Mouse (Mus musculus) CH12.LX (cell line): ENCODE results near the gene Dnajc11. TPM values are rescaled to one million over a fixed set of nuclear protein-coding genes. Genes with fewer than 3 reads are reported as not detected.
A peak's percentile ranks its signal among the peaks of the same experiment; 100 is the strongest.

ENCODE experiments used
- DNase-seq: peaks from one replicate; pipeline ENCODE4 v3.0.0-alpha.2; 2013; ENCODE audit errors: extremely low read depth
- H3K27ac ChIP-seq: 2 replicates; pipeline ENCODE4 v1.5.1; 2012; ENCODE audit warnings: low read depth, mild to moderate bottlenecking, control low read depth, moderate library complexity; ENCODE audit not compliant: insufficient read depth
- H3K27me3 ChIP-seq: replicated peaks from 2 replicates; pipeline ENCODE3; 2012; ENCODE audit warnings: inconsistent platforms
- H3K36me3 ChIP-seq, 2 experiments: replicated peaks in 1 of 2; 2 replicates each; pipeline versions ENCODE3 to v1.6.1; 2012; ENCODE audit warnings: inconsistent platforms in 1 of 2, low read length in 1 of 2, mild to moderate bottlenecking in 1 of 2, mixed read lengths in 1 of 2, moderate library complexity in 1 of 2; ENCODE audit not compliant: control insufficient read depth in 1 of 2, insufficient read depth in 1 of 2
- H3K4me1 ChIP-seq, 2 experiments: 2 replicates each; pipeline ENCODE4 v1.6.1; 2012; ENCODE audit warnings: inconsistent platforms in 1 of 2, moderate library complexity in 1 of 2; ENCODE audit not compliant: insufficient read depth in 2 of 2, control insufficient read depth in 1 of 2
- H3K4me2 ChIP-seq: 2 replicates; pipeline ENCODE4 v1.6.1; 2012; ENCODE audit warnings: low read depth, mild to moderate bottlenecking, control low read depth; ENCODE audit not compliant: poor library complexity, insufficient read depth, severe bottlenecking
- H3K4me3 ChIP-seq, 3 experiments: fragments of 150-350 bp in 1 of 3; sonication (generic) in 1 of 3; replicated peaks in 1 of 3; 2 replicates each; pipeline versions ENCODE3 to v1.5.1; 2011 to 2012; ENCODE audit warnings: low read depth in 2 of 3, low read length in 2 of 3, mild to moderate bottlenecking in 2 of 3, moderate library complexity in 2 of 3, control low read depth in 1 of 3, improper control_type of control experiment in 1 of 3, inconsistent platforms in 1 of 3, mixed read lengths in 1 of 3; ENCODE audit not compliant: poor library complexity in 1 of 3
- H3K79me2 ChIP-seq: replicated peaks from 2 replicates; pipeline ENCODE4 v1.6.1; 2012; ENCODE audit warnings: mild to moderate bottlenecking, moderate library complexity; ENCODE audit not compliant: control insufficient read depth, poor library complexity, insufficient read depth, severe bottlenecking; ENCODE audit errors: extremely low read depth
- H3K9ac ChIP-seq: 2 replicates; pipeline ENCODE4 v1.6.1; 2012; ENCODE audit warnings: low read depth, mild to moderate bottlenecking, control low read depth, moderate library complexity; ENCODE audit not compliant: insufficient read depth
- H3K9me3 ChIP-seq: replicated peaks from 2 replicates; pipeline ENCODE3; 2012; ENCODE audit warnings: low read length, inconsistent platforms, mixed read lengths
- BHLHE40 ChIP-seq: IDR thresholded peaks from 2 replicates; pipeline ENCODE4 v1.6.1; 2011; ENCODE audit warnings: mild to moderate bottlenecking, low read depth, low read length, improper control_type of control experiment
- CHD2 ChIP-seq: IDR thresholded peaks from 2 replicates; pipeline ENCODE4 v1.6.1; 2011; ENCODE audit warnings: low read length, improper control_type of control experiment
- CTCF ChIP-seq, 2 experiments: IDR thresholded peaks in 1 of 2; conservative IDR thresholded peaks in 1 of 2; 2 replicates each; pipeline ENCODE4 v1.5.1; 2011 to 2012; ENCODE audit warnings: low read depth in 2 of 2, low read length in 2 of 2, improper control_type of control experiment in 1 of 2, inconsistent platforms in 1 of 2, mild to moderate bottlenecking in 1 of 2, moderate library complexity in 1 of 2
- E2F4 ChIP-seq: IDR thresholded peaks from 2 replicates; pipeline ENCODE4 v1.6.1; 2011; ENCODE audit warnings: low read depth, low read length, improper control_type of control experiment; ENCODE audit not compliant: insufficient replicate concordance
- ELF1 ChIP-seq: IDR thresholded peaks from 2 replicates; pipeline ENCODE4 v1.6.1; 2014; ENCODE audit warnings: low read depth, mild to moderate bottlenecking, inconsistent platforms, low read length, improper control_type of control experiment
- EP300 ChIP-seq: IDR thresholded peaks from 2 replicates; pipeline ENCODE4 v1.6.1; 2011; ENCODE audit warnings: low read length, improper control_type of control experiment
- ETS1 ChIP-seq: conservative IDR thresholded peaks from 2 replicates; pipeline ENCODE4 v1.6.1; 2012; ENCODE audit warnings: low read depth, mild to moderate bottlenecking, inconsistent platforms, low read length, improper control_type of control experiment, moderate library complexity
- GABPA ChIP-seq: IDR thresholded peaks from 2 replicates; pipeline ENCODE4 v1.6.1; 2012; ENCODE audit warnings: low read depth, low read length, improper control_type of control experiment, inconsistent platforms; ENCODE audit not compliant: insufficient replicate concordance
- HCFC1 ChIP-seq: IDR thresholded peaks from 2 replicates; pipeline ENCODE4 v1.6.1; 2012; ENCODE audit warnings: low read depth, mild to moderate bottlenecking, inconsistent platforms, low read length, improper control_type of control experiment
- IRF4 ChIP-seq: IDR thresholded peaks from 2 replicates; pipeline ENCODE4 v1.6.1; 2014; ENCODE audit warnings: low read depth, mild to moderate bottlenecking, inconsistent platforms, low read length, improper control_type of control experiment
- JUN ChIP-seq: IDR thresholded peaks from 2 replicates; pipeline ENCODE4 v1.6.1; 2011; ENCODE audit warnings: low read depth, mild to moderate bottlenecking, low read length, improper control_type of control experiment, moderate library complexity; ENCODE audit not compliant: insufficient read depth
- JUND ChIP-seq: conservative IDR thresholded peaks from 2 replicates; pipeline ENCODE4 v1.6.1; 2011; ENCODE audit warnings: low read depth, low read length, improper control_type of control experiment
- KAT2A ChIP-seq: IDR thresholded peaks from 2 replicates; pipeline ENCODE4 v1.6.1; 2012; ENCODE audit warnings: low read length, improper control_type of control experiment, inconsistent platforms; ENCODE audit not compliant: insufficient replicate concordance
- MAFK ChIP-seq: IDR thresholded peaks from 2 replicates; pipeline ENCODE4 v1.6.1; 2011; ENCODE audit warnings: low read length, improper control_type of control experiment; ENCODE audit not compliant: insufficient replicate concordance
- MAX ChIP-seq: IDR thresholded peaks from 2 replicates; pipeline ENCODE4 v1.6.1; 2011; ENCODE audit warnings: low read length, improper control_type of control experiment
- MAZ ChIP-seq: IDR thresholded peaks from 2 replicates; pipeline ENCODE4 v1.6.1; 2012; ENCODE audit warnings: low read depth, mild to moderate bottlenecking, inconsistent platforms, low read length, improper control_type of control experiment, moderate library complexity
- MYC ChIP-seq: IDR thresholded peaks from 2 replicates; pipeline ENCODE4 v1.6.1; 2011; ENCODE audit warnings: low read depth, mild to moderate bottlenecking, improper control_type of control experiment, low read length
- NELFE ChIP-seq: IDR thresholded peaks from 2 replicates; pipeline ENCODE4 v1.6.1; 2011; ENCODE audit warnings: low read depth, low read length, improper control_type of control experiment
- NRF1 ChIP-seq: IDR thresholded peaks from 2 replicates; pipeline ENCODE4 v1.6.1; 2014; ENCODE audit warnings: low read depth, mild to moderate bottlenecking, inconsistent platforms, low read length, improper control_type of control experiment, moderate library complexity
- PAX5 ChIP-seq: IDR thresholded peaks from 2 replicates; pipeline ENCODE4 v1.6.1; 2012; ENCODE audit warnings: low read length, inconsistent platforms, mixed read lengths
- POLR2A ChIP-seq: IDR thresholded peaks from 2 replicates; pipeline ENCODE4 v1.6.1; 2011; ENCODE audit warnings: low read depth, mild to moderate bottlenecking, improper control_type of control experiment, low read length
- POLR2AphosphoS2 ChIP-seq: IDR thresholded peaks from 2 replicates; pipeline ENCODE4 v1.6.1; 2011; ENCODE audit warnings: low read depth, low read length, improper control_type of control experiment
- RAD21 ChIP-seq: IDR thresholded peaks from 2 replicates; pipeline ENCODE4 v1.6.1; 2011; ENCODE audit warnings: low read depth, mild to moderate bottlenecking, low read length, improper control_type of control experiment, moderate library complexity
- RCOR1 ChIP-seq: conservative IDR thresholded peaks from 2 replicates; pipeline ENCODE4 v1.6.1; 2012; ENCODE audit warnings: low read depth, mild to moderate bottlenecking, inconsistent platforms, low read length, improper control_type of control experiment
- SIN3A ChIP-seq: IDR thresholded peaks from 2 replicates; pipeline ENCODE4 v1.6.1; 2012; ENCODE audit warnings: low read length, improper control_type of control experiment, inconsistent platforms
- SMC3 ChIP-seq: IDR thresholded peaks from 2 replicates; pipeline ENCODE4 v1.6.1; 2011; ENCODE audit warnings: low read depth, low read length, improper control_type of control experiment
- TBP ChIP-seq: conservative IDR thresholded peaks from 2 replicates; pipeline ENCODE4 v1.6.1; 2011; ENCODE audit warnings: low read depth, low read length, improper control_type of control experiment
- TCF12 ChIP-seq: IDR thresholded peaks from 2 replicates; pipeline ENCODE4 v1.6.1; 2014; ENCODE audit warnings: low read depth, mild to moderate bottlenecking, inconsistent platforms, low read length, improper control_type of control experiment
- UBTF ChIP-seq: IDR thresholded peaks from 2 replicates; pipeline ENCODE4 v1.6.1; 2012; ENCODE audit warnings: low read depth, mild to moderate bottlenecking, inconsistent platforms, low read length, improper control_type of control experiment, moderate library complexity
- USF1 ChIP-seq: IDR thresholded peaks from 2 replicates; pipeline ENCODE4 v1.6.1; 2014; ENCODE audit warnings: low read depth, mild to moderate bottlenecking, inconsistent platforms, low read length, improper control_type of control experiment
- ZKSCAN1 ChIP-seq: IDR thresholded peaks from 2 replicates; pipeline ENCODE4 v1.6.1; 2012; ENCODE audit warnings: low read depth, inconsistent platforms, low read length, improper control_type of control experiment, borderline replicate concordance
- ZNF384 ChIP-seq: IDR thresholded peaks from 2 replicates; pipeline ENCODE4 v1.6.1; 2012; ENCODE audit warnings: low read depth, low read length, improper control_type of control experiment, inconsistent platforms
- dilution Hi-C: fragments of 300-500 bp; cut with MboI; formaldehyde crosslinking; loops from 2 replicates; pipeline ENCODE4 v1.14.3; 2020; ENCODE audit warnings: low sequenced_read_pairs; ENCODE audit not compliant: extremely low pct_unique_long_range_greater_than_20kb, extremely low pct_ligation_motif_present
- in situ Hi-C: fragments of 300-500 bp; cut with MboI; formaldehyde crosslinking; loops from 3 replicates; pipeline ENCODE4 v1.14.3; 2019; ENCODE audit warnings: low sequenced_read_pairs, low pct_ligation_motif_present, low pct_unique_long_range_greater_than_20kb, mixed read lengths
- polyA plus RNA-seq: library from polyadenylated mRNA; unstranded; fragments of >175 nt; gene quantifications from 2 replicates; pipeline ENCODE4 v1.2.1, GENCODE M21; 2012; ENCODE audit warnings: low read depth; ENCODE audit not compliant: insufficient read length
- total RNA-seq, 2 experiments: library from RNA; depleted of rRNA; stranded (reverse); fragments of 300-350 nt in 1 of 2; fragments of >200 nt in 1 of 2; gene quantifications; 2 replicates each; pipeline ENCODE4 v1.2.3; 2012 to 2014

Gene Dnajc11
- total and polyA plus RNA-seq, 3 experiments: 63.5 to 102 (median 75.6) TPM

DNA sequence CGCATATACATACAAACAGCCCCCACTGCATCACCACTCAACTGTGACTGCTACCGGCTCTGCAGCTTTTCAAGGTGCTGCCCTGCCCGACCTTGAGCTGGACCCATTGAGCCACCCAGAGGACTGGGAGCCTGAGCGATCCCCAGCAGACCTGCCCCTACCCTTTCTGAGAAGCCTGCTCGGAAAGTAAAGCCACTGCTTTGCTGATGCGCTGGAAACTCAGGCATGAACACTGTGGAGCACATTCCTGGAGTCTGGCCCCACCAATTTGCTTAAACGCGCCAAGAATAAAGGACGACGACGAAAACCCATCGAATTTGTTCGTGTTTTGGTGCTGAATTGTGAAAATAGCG, 74.6 kb downstream of the Dnajc11 start:
- dilution Hi-C loops: no loop called here
- in situ Hi-C loops: no loop called here
- Histone ChIP-seq H3K27ac (no peak overlapping the region), H3K79me2 (peaks cover 2% of the 10 kb centered on the region; the same call in 1 of the 2 replicates), H3K9ac (peak overlapping the region; percentile 10; the same call in 1 of the 2 replicates), H3K27me3 (peaks cover 18% of the 10 kb centered on the region), H3K4me2 (peak overlapping the region; percentile 72), H3K4me1 (peaks cover 12 to 36% of the 10 kb centered on the region in 2 experiments), H3K4me3 (peak overlapping the region; percentile 68 to 92 (median 86)), H3K36me3 (peaks cover 9 to 16% of the 10 kb centered on the region in 2 experiments), H3K9me3 (no peaks in the 10 kb centered on the region)
- no peak for TF ChIP-seq NRF1
- no peak for TF ChIP-seq POLR2A
- TF ChIP-seq POLR2AphosphoS2: no peak
- TF ChIP-seq CHD2: no peak
- TF ChIP-seq MAFK: no peak
- no peak for TF ChIP-seq RAD21
- TF ChIP-seq EP300: no peak
- TF ChIP-seq ZKSCAN1: no peak
- TF ChIP-seq TBP: no peak
- no peak for TF ChIP-seq USF1
- TF ChIP-seq ELF1: no peak
- TF ChIP-seq CTCF (conservative IDR thresholded peaks at IDR 0.05 in 1 of 2, IDR thresholded peaks at IDR 0.05 in 1 of 2; ENCODE audit: low read depth in 2 of 2, low read length in 2 of 2): no peak
- no peak for TF ChIP-seq ZNF384
- DNase-seq: no peak

DNA sequence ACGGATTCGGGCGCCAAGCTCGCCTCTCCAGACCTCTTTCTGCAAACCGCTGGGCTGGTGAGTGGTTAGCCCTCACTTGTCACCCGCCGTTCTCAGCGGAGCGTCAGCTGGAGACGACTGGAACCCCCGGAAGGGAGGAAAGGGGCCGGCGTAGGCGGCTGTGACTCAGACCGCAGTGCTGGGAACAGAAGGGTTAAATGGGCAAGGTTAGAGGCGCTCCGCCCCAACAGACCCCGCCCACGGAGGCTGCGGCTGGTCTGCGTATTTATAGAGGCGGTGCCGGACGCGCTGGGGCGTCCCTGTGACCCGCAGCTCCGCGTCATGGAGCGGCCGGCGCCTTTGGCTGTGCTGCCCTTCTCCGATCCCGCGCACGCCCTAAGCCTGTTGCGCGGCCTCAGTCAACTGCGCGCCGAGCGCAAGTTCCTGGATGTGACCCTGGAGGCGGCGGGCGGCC, 75.2 kb downstream of the Dnajc11 start, which contains the start of gene Klhl21:
Gene Klhl21 (plus strand): TSS at position 182 of the 454 bp plus-strand sequence.
- dilution Hi-C loops: no loop called here
- H3K9me3 ChIP-seq: no peaks in the 10 kb centered on the region
- H3K4me3 ChIP-seq: peak within 1 kb of the TSS; percentile 68 to 92 (median 86)
- H3K4me1 ChIP-seq: peaks cover 12 to 36% of the 10 kb centered on the region in 2 experiments
- peak; percentile 93 for DNase-seq
- H3K79me2 ChIP-seq: peaks cover 2% of the 10 kb centered on the region; the same call in 1 of the 2 replicates
- peak within 1 kb of the TSS; percentile 47 for H3K9ac ChIP-seq
- H3K27me3 ChIP-seq: peaks cover 18% of the 10 kb centered on the region
- H3K36me3 ChIP-seq: peaks cover 9 to 21% of the 10 kb centered on the region in 2 experiments
- H3K27ac ChIP-seq: peak within 1 kb of the TSS; percentile 19; the same call in 1 of the 2 replicates
- peak within 1 kb of the TSS; percentile 86 for H3K4me2 ChIP-seq
- in situ Hi-C loops: no loop called here
- TF ChIP-seq UBTF (no peak), SIN3A (peak; percentile 88), GABPA (no peak), HCFC1 (peak; percentile 60; the same call in 1 of the 2 replicates), POLR2AphosphoS2 (peak; percentile 75; the same call in 1 of the 2 replicates), ETS1 (peak; percentile 49; the same call in 1 of the 2 replicates), MAX (0 out of 2 replicates have a peak, but pooled peaks have one; percentile 19), IRF4 (peak; percentile 39; the same call in 1 of the 2 replicates), POLR2A (peak; percentile 97), NELFE (peak; percentile 96), KAT2A (no peak), PAX5 (no peak), JUN (no peak), JUND (no peak), SMC3 (no peak), MYC (no peak), CTCF (conservative IDR thresholded peaks at IDR 0.05 in 1 of 2, IDR thresholded peaks at IDR 0.05 in 1 of 2; ENCODE audit: low read depth in 2 of 2, low read length in 2 of 2) (no peak), E2F4 (no peak), MAZ (peak; percentile 86; the same call in 1 of the 2 replicates), BHLHE40 (no peak; the same call in 1 of the 2 replicates), RCOR1 (no peak; the same call in 1 of the 2 replicates), CHD2 (no peak), TCF12 (peak; percentile 84), USF1 (no peak; the same call in 1 of the 2 replicates)
